In the genomic region with DNA sequence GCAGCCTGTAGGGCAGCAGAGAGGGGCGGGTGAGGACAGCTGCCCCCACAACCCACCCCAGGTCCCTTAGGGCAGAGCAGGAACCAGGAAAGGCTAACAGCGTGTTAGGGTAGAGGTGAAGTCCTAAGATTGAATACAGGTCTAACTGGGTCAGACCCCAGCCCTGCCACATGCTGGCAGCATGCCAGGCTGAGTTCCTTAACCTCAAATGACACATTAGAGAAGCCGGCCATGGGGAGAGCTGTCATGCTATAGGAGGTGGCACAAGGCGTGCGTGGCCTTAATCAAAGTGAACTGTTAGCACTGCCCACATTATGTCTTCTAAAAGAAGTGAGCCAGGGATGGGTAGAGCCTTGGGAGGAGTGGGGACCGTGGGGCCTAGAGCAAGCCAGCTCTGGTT, we compare ENCODE assay signal across 20 mouse cellular contexts. TPM values are rescaled to one million over a fixed set of nuclear protein-coding genes. Genes with fewer than 3 reads are reported as not detected.
DNase-seq lines count a peak whose midpoint lies in the region; ATAC-seq and TF ChIP-seq lines count a peak whose summit lies in the region.
"Had no signal": no experiment of that assay in that cellular context is flagged by ENCODE, and none has a peak within 500 bp of the region (broad histone marks: within the 10 kb centered on the region; RNA-seq: fewer than 3 reads in every experiment).

No protein-coding gene starts in this region.

- peak overlapping the region; percentile 3; the same call in 1 of the 2 replicates for H3K27ac ChIP-seq in ES-Bruce4 (ENCODE audit: insufficient read depth, low read length)
- no peak overlapping the region for H3K27ac ChIP-seq in embryonic facial prominence, embryonic 15.5 days (replicated peaks)
- H3K27ac ChIP-seq: gastrocnemius, adult 2 months; heart, adult 2 months; neural tube, embryonic 12.5 days had no signal

- no peaks in the 10 kb centered on the region for H3K27me3 ChIP-seq in ES-Bruce4 (ENCODE audit: control insufficient read depth, insufficient read depth, low read length, poor library complexity, severe bottlenecking)
- H3K27me3 ChIP-seq in embryonic facial prominence, embryonic 15.5 days = peaks cover 9% of the 10 kb centered on the region

- H3K9ac ChIP-seq in ES-Bruce4 (ENCODE audit: low read depth, poor library complexity, severe bottlenecking) = no peak overlapping the region
- no peak overlapping the region for H3K9ac ChIP-seq in embryonic facial prominence, embryonic 15.5 days
- H3K9ac ChIP-seq: neural tube, embryonic 12.5 days had no signal

- H3K4me1 ChIP-seq in ES-Bruce4 (ENCODE audit: control insufficient read depth, insufficient read depth, low read length) = peaks cover 39% of the 10 kb centered on the region
- H3K4me1 ChIP-seq in embryonic facial prominence, embryonic 15.5 days = peaks cover 69% of the 10 kb centered on the region

- H3K4me2 ChIP-seq in embryonic facial prominence, embryonic 15.5 days (replicated peaks) = no peak overlapping the region
- H3K4me2 ChIP-seq: neural tube, embryonic 12.5 days had no signal

- no peaks in the 10 kb centered on the region for H3K9me3 ChIP-seq in ES-Bruce4 (replicated peaks; ENCODE audit: control insufficient read depth, insufficient read depth, low read length, poor library complexity, severe bottlenecking)
- H3K9me3 ChIP-seq in embryonic facial prominence, embryonic 15.5 days (replicated peaks) = no peaks in the 10 kb centered on the region
- H3K9me3 ChIP-seq: neural tube, embryonic 12.5 days had no signal

- no peak overlapping the region for H3K4me3 ChIP-seq in ES-Bruce4 (ENCODE audit: low read depth, low read length)
- H3K4me3 ChIP-seq in embryonic facial prominence, embryonic 15.5 days (replicated peaks) = no peak overlapping the region
- H3K4me3 ChIP-seq: gastrocnemius, adult 2 months; heart, adult 2 months; neural tube, embryonic 12.5 days had no signal

- H3K36me3 ChIP-seq in ES-Bruce4 (ENCODE audit: control insufficient read depth, insufficient read depth, low read length, poor library complexity, severe bottlenecking) = no peaks in the 10 kb centered on the region
- H3K36me3 ChIP-seq in embryonic facial prominence, embryonic 15.5 days = no peaks in the 10 kb centered on the region
- H3K36me3 ChIP-seq: neural tube, embryonic 12.5 days had no signal

- peak; percentile 17; the same call in 1 of the 2 replicates for ATAC-seq in embryonic facial prominence, embryonic 15.5 days (ENCODE audit: insufficient number of reproducible peaks, low FRiP score, low TSS enrichment, low read depth)
- ATAC-seq: hindbrain, embryonic 16.5 days had no signal

- DNase-seq in kidney, postnatal 10 days = peak; percentile 42
- DNase-seq in kidney, adult 18-20 months = no peak
- DNase-seq in retina, embryonic 14.5 days (ENCODE audit: low spot score) = peak; percentile 65
- no peak for DNase-seq in layer of hippocampus, adult 18-20 months (ENCODE audit: low spot score in 2 of 2)
- DNase-seq in MN1 (ENCODE audit: low spot score) = no peak
- DNase-seq: cerebellum, adult 11-12 months; cerebellum, postnatal 36 days; gastrocnemius, adult 2 months; heart, adult 2 months; heart, postnatal 4 days; layer of hippocampus, postnatal 36 days; lung, postnatal 14 days; right cerebral cortex, postnatal 4 days; thymus, adult 18-20 months had no signal

- no peak for TF ChIP-seq CTCF in ES-Bruce4 (IDR thresholded peaks at IDR 0.05; ENCODE audit: low read depth, low read length)

- TF ChIP-seq POLR2A in ES-Bruce4 (IDR thresholded peaks at IDR 0.05; ENCODE audit: insufficient read depth, low read length) = no peak

- TF ChIP-seq EP300 in ES-Bruce4 (IDR thresholded peaks at IDR 0.05; ENCODE audit: insufficient read depth, low read depth, low read length) = no peak

- WGBS in embryonic facial prominence, embryonic 15.5 days = 53% methylated on average over 6 of the region's 6 CpGs

RNA-seq across cellular contexts. Expression of a gene that starts 24.1 kb away (rescaled TPM):
- polyA plus RNA-seq in ES-Bruce4 (2011; ENCODE audit: insufficient read depth, insufficient read length, low read depth, missing spikeins) = 18.0 and 21.5 TPM in 2 replicates
- 26.8 and 35.5 TPM in 2 replicates for polyA plus RNA-seq in embryonic facial prominence, embryonic 15.5 days (2015; fragmentation: Nextera tagmentation; extraction: Ambion mirVana)
- total RNA-seq in layer of hippocampus, adult 18-20 months (2021) = under 1 TPM; 0.48 to 0.79 TPM
- total RNA-seq: gastrocnemius, adult 2 months had no signal

RNA-seq across cellular contexts. Expression of a gene that starts 54.5 kb away (rescaled TPM):
- 12.7 and 17.5 TPM in 2 replicates for polyA plus RNA-seq in ES-Bruce4 (2011; ENCODE audit: insufficient read depth, insufficient read length, low read depth, missing spikeins)
- 2.5 and 2.9 TPM in 2 replicates for polyA plus RNA-seq in embryonic facial prominence, embryonic 15.5 days (2015; fragmentation: Nextera tagmentation; extraction: Ambion mirVana)
- total RNA-seq in layer of hippocampus, adult 18-20 months (2021) = 10 to 100 TPM; 87.9 to 89.0 TPM

RNA-seq across cellular contexts. Expression of a gene that starts 54.7 kb away (rescaled TPM):
- polyA plus RNA-seq in ES-Bruce4 (2011; ENCODE audit: insufficient read depth, insufficient read length, low read depth, missing spikeins) = 0.79 and 1.8 TPM in 2 replicates
- 0.87 and 1.9 TPM in 2 replicates for polyA plus RNA-seq in embryonic facial prominence, embryonic 15.5 days (2015; fragmentation: Nextera tagmentation; extraction: Ambion mirVana)
- 1 to 10 TPM; 1.7 to 3.5 TPM for total RNA-seq in layer of hippocampus, adult 18-20 months (2021)
- total RNA-seq: gastrocnemius, adult 2 months; heart, adult 2 months; heart, postnatal 4 days; monocyte, adult 5-6 weeks had no signal
- polyA plus RNA-seq: liver, embryonic 16.5 days had no signal

Comparison
In these comparisons a context has a peak if more than half of its experiments do, and no peak if none do; other contexts are left out.
1. DNase-seq: peak in kidney, postnatal 10 days (single experiment) and retina, embryonic 14.5 days (single experiment); none in kidney, adult 18-20 months (single experiment), layer of hippocampus, adult 18-20 months (0 of 2) and MN1 (single experiment).